Mouse (Mus musculus): ENCODE results near the gene C8b.

The C8b gene

DNA sequence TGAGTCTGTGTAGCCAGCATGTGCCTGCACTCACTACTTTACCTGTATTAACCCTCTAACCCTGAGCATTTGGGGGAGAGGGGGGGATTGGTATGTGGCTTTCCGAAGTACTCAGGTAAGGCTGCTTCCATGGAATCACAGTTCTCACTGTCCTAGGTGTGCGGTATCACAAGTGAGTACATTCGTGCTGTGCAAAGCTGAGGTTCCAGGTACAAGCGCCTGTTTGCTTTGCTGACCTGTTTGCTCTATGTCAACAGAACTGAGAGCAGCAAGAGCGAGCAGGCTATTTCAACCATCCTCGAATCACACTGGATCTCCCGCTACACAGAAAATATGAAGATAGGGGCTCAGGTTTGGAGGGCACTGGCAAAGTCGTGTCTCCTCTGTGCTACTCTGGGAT is at the start of gene C8b:
TSS of gene C8b (plus strand) at position 253 of the 400 bp plus-strand sequence.
- no peak for DNase-seq

DNA sequence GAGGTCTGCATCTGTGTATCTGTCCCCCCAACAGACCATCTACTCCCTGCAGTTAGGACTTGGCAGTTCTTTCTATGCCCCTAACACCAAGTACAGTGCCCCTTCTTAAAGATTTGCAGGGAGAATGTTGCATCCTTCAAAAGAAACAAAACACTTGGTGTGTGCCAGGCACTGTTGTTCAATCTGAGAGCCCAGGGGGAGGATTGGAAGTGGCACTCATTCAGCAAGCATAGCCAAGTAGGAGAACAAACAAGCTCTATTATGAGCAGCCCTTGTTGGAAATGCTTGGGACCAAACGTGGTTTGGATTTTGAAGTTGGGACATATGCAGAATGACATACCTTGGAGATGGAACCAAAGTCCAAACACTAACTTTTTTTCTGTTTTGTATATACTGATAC is 49.6 kb upstream of the C8b start:
- DNase-seq = no peak

DNA sequence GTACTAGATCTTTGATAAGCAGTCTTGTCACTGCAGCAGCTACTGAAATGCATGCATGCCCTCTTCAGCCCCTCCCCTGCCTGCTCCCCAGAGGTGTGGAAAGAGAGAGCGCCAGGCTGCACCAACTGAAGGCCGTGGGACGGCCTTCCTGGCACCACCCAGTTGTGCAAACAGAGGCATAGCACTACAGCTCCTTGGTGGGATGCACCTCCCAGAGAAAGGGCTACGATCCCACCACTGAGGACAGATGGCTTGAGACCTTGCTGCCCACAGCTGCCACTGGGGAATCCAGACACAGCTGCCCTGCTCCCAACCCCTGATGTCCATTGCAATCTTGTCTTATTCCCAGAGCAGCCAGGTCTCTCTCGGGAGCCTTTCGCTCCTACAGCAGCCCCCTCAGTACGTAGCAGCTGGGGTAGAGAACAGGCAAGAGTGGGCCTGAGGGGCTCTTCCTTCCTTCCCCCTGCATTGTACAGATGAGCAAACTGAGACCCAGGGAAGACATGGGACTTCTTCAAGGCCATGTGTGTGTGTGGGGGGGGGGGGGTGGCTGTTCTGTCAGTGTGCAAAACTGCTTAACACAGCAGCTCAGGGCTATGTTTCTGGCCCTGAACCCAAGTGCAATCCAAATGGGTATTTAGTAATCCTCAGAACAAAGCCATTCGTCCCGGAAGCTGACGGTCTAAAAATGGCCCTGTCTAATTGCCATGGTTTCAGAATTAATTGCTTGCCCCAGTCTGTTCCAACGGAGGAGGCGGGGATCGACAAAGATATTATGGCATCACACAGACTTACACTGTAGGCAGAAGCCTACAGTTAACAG is 46.9 kb upstream of the C8b start:
- DNase-seq = no peak

DNA sequence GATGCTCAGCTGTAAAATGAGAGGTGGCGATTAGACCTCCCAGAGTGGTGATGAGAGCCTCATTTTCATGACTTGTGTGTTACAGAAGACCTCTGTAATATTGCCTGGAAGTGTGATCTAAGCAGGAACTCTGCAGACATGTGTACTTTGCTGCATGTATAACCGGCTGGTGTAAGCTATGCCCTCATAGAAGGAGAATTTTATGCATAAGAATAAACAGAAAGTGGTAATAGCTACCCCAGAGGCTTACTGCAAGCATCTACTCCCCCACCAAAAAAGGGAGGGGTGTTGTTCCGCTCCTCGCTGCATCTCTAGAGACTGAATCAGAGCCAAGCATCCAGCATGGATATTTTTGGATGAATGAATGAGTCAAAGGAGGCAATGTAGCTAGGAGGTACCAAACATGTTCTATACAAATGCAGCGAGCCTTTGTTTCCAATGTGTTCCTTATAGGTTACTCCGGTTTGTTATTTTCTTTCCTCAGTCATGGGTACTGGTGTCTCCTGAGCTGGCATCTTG is 42.5 kb upstream of the C8b start:
- no peak for DNase-seq

DNA sequence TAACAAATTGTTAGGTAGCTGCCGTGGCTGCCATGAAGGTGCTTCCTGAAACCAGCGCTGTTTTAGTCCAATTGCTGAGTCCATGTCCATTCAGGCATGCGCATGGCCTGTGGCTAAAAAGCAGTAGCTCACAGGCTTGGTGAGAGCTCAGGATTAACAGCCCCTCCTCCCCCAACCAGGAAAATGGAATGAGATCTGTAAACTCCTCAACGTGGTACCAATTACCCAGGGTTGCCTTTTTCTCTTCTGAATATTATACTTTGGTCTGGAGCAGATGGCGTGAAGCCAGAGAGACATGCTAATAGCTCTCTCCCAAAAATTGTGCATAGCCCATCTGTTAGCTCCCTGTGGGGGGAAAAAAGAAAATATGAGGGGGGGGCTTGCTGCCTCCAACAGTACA is 41.9 kb upstream of the C8b start:
- no peak for DNase-seq

DNA sequence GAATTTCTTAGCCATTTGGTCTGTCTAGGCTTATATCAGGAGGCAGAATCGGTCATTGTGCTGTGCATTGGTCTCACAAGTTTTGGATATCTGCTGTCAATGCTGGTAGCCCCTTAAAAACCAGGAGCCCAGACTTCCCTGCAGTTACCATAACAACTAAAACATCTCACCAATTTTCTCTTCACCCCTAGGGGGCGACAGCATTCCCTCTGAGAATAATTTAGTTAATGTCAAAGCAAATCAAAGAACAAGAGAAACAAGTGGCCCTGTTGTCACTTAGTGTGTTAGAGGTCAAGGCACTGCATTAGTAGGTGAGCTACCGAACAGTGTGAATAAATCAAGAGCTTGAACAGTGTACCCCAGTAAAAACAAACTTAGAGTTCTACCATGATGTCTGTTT is 40.4 kb upstream of the C8b start:
- DNase-seq = no peak

DNA sequence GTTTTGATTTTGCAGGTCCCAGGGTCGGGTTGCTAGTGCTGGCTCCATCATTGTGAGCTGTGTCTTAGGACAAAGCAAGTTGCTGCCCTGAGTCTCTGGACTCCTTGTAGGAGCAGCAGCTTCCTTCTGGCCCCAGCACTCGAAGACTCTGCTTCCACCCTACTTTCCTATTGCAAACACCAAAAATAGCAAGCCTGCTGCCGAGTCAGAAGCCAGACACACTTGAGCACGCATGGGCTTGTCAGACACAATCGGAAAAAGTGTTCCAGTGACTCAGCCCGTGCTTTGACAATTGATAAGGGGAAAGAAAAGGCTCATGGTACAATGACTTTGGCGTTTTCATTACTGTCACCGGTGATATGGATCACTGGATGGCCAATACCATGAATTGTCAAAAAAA is 36.9 kb upstream of the C8b start:
- no peak for DNase-seq

DNA sequence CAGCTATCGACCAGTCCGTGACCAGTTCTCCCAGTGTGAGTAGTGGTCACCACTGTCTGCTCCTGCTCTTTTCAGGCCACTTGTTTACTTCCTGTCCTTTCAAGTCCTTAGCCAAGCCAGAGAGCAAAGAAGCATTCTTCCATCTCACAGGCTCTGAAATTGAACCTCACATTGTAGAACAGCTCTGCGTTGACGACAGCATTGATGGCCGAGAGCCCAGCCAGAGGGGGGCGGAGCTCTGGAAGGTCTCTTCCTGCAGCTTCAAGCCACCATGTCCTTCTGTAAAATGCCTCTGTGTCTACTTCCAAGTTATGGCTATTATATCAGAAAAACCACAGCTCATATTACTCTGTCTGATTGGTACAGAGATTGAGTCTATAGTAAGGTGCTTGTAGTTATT is 19.6 kb upstream of the C8b start:
- peak; percentile 30 for DNase-seq

DNA sequence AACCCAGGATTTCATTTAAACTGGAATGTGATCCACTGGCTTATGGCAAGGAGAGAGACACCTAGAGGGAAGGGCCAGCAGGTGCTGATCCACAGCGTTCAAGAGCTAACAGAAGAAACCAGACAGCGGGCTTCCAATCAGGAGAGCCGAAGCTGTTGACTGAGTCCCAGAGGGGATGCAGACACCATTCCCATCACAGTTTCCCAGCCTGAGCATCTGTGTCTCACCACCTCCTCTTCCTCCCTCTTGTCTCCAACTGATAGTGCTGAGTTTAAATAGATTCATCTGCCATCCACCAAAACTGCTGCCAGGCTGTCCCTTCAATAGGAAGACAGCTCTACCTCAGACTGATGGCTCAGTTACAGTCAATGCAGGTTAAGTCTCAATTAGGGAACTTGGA is 12.0 kb upstream of the C8b start:
- DNase-seq = no peak

DNA sequence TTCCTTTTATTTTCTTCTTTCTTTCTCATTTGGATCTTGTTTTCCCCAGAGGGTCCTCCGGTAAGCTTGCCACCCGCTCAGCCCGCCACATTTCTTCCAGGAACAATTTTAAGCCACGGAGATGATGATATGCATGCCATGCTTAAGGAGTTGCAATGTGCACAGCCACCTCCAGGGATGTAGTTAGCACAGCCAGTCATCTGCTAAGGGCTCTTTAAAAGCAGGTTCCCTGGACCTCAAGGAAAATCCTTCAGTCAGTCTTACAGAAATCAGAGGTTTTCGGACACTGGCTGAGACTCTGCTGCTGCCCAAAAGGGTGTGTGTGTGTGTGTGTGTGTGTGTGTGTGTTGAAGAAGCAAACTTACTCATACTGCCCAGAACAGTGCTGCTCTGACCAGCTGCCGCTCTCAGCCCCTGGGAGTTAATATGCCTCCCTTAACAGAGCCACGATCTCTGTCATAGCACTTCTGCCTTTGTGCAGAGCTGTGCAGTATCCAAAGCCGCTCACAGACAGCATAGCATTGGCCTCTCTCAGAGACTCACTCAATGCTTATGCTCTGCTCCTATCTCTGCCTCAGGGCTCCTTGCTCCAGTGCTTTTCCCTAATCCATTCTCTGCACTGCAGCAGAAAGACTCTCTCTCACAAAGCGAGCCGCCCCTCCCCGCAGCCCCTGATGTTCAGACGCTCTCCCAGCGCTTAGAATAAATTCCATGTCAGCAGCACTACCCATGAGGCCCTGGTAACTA is 5.1 kb upstream of the C8b start:
- DNase-seq = peak; percentile 26

DNA sequence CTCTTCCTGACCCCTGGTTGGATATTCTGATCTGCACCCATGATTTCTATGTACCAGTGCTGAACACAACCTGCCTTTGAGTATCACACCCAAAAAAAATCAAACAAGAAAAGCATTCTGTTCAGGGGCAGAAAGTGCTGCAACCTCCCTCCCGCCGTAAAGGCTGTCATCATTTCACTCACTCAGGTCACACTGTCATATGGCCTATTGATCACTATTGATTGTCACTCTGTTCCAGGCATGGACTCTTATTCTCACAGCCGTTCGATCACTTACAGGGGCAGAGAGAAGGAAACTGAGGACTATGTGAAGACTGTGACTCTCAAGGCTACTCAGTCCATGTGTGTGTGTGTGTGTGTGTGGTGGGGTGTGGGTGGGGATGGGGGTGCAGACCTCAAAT is 2.1 kb downstream of the C8b start:
- no peak for DNase-seq

DNA sequence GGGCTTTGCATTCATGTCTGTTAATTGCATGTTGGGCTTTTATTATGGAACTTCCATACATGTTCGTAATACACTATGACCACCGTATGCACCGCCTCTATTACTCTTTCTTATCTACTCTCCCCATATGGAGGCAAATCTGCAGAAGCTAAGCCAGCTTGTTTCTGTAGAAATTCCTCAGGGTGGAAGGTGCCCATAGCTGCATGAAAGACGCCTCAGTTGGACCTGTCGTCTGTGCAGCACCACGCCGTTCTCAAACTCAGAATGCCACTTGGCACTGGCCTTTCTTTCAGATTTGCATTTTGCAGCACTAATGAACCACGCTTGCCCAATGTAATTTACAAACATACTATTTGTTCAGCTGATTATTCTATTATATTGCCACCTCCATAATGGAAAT is 3.5 kb downstream of the C8b start:
- DNase-seq = no peak

DNA sequence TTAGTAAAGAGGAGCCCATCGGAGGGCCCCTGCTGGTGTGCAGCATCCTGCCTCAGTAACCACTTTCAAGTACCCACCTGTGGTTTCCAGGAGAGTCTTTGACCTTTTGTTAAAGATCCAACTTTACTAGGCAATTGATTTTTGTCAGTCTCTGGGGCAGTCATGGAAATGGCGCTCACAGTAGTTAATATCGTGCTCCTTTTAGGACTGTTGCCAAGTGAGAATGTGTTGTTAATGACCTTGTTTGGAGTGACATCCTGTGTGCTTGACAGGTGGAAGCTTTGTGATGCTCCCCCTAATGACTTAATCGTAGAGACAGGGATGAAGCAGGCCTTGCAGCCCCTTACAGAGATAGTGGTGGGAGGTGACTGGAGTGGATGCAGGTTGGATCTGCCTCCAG is 4.2 kb downstream of the C8b start:
- no peak for DNase-seq

DNA sequence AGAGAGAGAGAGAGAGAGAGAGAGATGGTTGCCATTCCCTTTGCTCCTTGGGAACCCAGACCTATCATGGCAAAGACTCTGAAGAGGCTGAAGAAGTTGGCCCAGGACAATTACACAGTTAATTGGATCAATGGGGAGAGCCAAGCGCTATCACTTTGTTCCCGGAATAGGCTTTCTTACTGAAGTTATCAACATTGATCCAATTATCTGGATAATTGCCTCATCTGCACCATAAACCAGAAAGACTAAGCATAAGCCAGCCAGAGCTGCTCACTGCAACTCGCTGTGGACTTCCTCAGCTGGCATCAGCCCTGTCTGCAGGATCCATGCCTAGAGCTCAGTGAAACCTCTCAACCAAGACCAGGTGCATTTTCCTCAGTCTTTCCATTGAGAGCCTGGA is 9.5 kb downstream of the C8b start:
- no peak for DNase-seq

DNA sequence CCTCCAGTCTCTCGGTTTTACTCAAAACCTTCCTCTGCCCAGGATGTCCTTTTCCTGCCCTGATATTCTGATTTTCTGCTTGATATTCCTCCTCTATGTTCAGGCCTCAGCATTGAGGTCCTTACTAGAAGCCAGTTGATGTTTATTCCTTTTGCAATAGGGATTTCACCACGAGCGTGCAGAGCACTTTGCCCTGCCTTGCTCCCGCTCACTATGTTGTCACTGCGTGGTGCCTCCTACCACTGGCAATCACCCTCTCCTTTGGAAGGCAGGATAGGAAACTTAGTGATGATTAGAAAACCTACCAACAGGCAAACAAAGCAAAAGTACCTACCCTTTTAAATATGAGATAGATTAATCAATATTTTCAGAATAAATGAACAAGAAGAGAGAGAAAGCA is 13.3 kb downstream of the C8b start:
- no peak for DNase-seq

DNA sequence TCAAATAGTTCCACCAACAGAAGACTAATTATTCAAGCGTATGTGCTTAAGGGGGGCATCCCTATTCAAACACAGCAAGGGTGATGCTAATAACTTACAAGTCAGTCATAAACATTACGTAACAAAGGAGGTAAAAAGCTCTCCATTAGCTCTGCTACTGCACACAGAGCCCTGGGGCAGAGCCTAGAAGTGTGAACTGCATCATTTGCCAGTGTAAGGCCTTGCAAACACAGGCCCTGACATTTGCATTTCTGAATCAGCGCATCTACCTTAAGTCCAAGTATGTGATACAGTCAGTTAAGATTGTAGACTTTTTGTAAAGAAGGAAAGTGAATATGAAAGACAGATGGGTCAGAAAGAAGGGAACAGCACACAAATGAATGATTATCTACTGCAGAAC is 15.3 kb downstream of the C8b start:
- no peak for DNase-seq

DNA sequence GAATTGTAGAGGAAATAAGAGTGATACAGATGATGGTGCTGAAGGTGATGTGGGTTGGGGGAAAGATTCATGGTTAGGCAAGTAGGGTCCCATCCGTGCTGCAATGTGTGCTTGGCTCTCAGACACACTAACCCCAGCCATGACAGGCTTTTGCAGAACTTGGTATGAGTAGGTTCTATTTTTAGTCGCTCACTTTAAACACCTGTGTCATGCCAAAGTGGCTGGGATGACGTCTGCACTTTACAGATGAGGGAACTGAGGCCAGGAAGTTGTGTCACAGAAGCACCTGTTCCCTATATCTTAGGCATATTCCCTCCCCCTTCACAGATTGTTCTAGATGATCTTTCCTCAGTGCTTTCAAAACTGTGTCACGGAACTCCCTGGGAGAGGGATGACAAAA is 16.2 kb downstream of the C8b start:
- DNase-seq = no peak

DNA sequence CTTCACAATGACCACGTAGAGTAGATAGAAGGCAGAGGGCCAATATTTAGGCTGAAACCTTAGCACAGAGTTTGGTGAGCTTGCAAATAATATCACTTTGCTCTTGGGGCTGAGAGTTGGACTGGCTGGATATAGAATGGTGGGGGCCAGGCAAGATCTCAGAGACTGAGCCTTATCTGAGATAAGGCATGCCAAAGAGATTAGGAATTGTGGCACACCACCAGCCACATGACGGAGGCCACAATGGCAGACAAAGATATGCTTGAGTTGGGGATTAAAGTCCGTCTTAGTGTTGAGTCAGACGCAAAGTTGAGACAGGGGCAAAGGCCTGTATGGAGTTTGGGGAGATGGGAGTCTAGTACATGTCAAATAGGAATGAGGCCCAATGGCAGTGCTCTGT is 26.0 kb downstream of the C8b start:
- DNase-seq = no peak

DNA sequence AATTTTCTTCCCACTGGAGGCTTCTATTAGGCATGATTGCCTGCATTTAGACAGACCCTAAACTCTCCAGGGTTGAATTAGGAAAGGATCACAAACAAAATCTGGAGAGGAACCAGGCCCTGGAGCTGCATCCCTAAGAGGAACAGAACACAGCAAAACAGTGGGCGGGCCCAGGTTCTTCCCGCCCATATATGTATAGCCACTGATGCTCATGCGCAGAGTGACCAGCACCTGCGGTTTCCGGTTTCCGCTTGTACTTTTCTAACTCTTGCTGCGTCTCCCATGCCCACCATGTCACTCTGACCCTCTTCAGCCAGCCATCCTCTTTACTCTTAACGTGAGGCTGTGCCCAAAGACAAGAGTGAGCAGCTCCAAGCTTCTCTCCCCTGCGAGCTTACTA is 32.8 kb downstream of the C8b start:
- DNase-seq = no peak

DNA sequence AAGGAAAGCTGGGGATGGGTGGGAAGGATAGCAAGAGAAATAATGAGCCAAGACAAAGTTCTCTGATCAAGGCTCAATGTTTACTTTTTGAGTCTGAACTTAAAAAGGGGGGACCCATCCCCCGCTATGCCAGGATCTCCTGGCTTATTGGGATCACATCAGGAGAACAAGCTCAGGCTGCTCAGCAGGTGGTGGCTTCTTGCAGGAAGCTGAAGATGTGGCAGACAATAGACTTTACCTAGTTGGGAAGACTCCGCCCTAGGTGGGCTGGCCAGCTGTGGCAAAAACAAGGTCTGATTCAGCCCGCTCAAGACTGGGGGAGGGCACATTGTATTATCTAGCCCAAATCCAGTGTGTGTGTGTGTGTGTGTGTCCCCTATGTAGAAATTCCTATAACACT is 35.5 kb downstream of the C8b start:
- no peak for DNase-seq

DNA sequence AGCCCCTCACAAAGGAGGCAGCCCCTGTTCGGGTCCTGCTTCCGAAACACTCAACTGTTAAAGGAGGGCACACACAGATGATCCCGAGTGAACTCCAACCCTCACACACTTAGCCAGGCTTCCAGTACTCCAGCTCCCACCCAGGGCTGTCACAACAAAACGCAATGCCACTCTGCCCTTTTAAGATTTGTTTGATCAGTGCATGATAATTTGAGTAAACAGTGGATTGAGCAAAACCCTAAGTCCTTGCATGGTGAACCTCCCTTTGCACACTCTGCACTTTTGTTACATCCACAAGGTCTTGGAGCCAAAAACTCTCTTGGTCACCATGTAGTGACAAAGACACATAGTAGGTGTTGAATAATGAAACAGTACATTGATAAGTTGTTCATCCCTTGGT is 38.0 kb downstream of the C8b start:
- no peak for DNase-seq

DNA sequence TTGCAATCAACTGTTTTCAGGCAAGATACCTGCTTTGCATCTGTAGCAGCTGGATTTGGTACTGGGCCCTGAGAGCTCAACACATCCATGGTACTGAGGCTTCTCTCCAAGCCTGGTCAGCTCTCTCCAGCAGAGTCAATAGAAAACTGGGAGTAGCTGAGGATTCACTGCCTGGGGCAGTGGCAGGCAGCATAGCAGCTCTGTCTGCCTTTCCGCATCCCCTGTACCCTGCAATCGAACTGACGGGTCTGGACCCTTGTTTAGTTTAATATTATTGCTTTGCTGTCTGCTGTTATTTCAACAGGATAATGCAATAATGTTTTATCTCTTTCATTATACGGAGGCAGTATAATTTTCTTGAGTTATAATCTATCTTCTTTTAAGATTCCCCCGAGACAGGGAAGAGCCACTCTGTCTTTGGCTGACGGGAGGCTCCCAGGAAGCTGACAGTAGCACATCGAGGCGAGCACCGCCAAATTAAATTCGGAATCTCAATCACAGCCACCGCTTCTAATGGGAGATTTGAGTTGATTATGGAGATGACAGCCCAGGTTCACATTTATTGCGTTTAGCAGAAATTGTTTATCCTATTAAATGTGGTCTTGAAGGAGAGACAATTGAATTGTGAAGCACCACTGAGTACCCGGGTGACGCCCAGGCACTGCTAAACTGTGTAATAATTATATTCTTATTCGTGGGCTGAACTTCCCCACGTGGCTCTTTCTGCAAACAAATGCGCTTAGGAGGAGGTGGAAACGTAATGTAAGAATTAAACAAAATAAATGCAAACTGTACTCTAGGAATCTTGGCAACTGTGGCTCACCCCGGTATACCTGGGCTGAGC is 39.5 kb downstream of the C8b start:
- DNase-seq = no peak

DNA sequence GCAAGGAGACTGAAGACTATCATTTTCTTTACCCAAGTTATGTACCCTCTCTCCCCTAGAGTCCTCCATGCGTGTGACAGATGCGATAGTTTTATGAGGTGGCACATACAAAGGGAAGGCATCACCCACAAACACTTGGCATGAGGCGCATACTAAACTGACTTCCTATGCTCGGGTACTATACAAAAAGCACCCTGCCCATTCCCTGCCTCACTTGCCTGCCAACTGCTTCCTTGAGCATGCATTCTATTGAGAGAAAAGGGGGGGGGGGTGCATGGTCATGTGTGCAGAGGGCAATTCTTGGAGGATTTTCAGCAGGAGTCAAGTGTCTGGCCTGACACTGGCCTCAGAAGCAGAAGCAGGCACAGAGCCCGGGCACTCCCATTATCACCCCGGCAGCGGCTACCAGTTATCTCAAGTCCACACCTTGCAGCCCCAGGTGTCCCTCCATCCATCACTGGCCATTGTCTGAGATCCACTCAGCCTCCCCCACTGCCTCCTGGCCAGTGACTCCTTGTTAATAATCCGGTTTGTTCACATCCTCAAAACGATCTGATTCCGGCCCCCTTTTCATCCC is 44.7 kb downstream of the C8b start:
- no peak for DNase-seq

Data from right cerebral cortex, postnatal 14 days (tissue).